Mouse (Mus musculus): ENCODE measurements at regions not wholly inside any gene's neighbourhood (a gene's known extent, or its start where the extent isn't known, plus 50 kb on each side); places are given as distances from the start of the nearest gene placed in this dataset.

GRCm38 (mm10) chr5:119188476-119188875 lies 482.0 kb upstream of the Tbx3 start:
- TF ChIP-seq CTCF (IDR thresholded peaks at IDR 0.05) (no peak), EP300 (IDR thresholded peaks at IDR 0.05) (no peak)

Data from lung, postnatal 0 days (tissue).